Mouse (Mus musculus) liver, embryonic 16.5 days (tissue): ENCODE measurements at regions not wholly inside any gene's neighbourhood (a gene's known extent, or its start where the extent isn't known, plus 50 kb on each side); places are given as distances from the start of the nearest gene placed in this dataset.
A peak's percentile ranks its signal among the peaks of the same experiment; 100 is the strongest.

Experiments
- ATAC-seq: fragments of 200-750 bp; cut with Nextera tagmentation; 2 replicates; pipeline ENCODE4 v1.8.0; 2017; ENCODE audit warnings: low read depth, mild to moderate bottlenecking, moderate number of reproducible peaks, moderate library complexity
- H3K27ac ChIP-seq: fragments of 300-500 bp; sonication (generic); 2 replicates; pipeline ENCODE4 v1.5.1; 2014; ENCODE audit warnings: mild to moderate bottlenecking, low read length
- H3K27me3 ChIP-seq: fragments of 300-500 bp; sonication (generic); 2 replicates; pipeline ENCODE4 v1.6.1; 2014; ENCODE audit warnings: low read depth, low read length, mixed read lengths; ENCODE audit not compliant: control insufficient read depth, insufficient read depth
- H3K36me3 ChIP-seq: fragments of 300-500 bp; sonication (generic); 2 replicates; pipeline ENCODE4 v1.6.1; 2014; ENCODE audit warnings: mild to moderate bottlenecking; ENCODE audit not compliant: control insufficient read depth, insufficient read depth
- H3K4me1 ChIP-seq: fragments of 300-500 bp; sonication (generic); 2 replicates; pipeline ENCODE4 v1.6.1; 2014; ENCODE audit warnings: low read depth, low read length, mixed read lengths; ENCODE audit not compliant: control insufficient read depth
- H3K4me2 ChIP-seq: fragments of 300-500 bp; sonication (generic); 2 replicates; pipeline ENCODE4 v1.6.1; 2014; ENCODE audit warnings: low read depth, low read length, mixed read lengths
- H3K4me3 ChIP-seq: fragments of 300-500 bp; sonication (generic); 2 replicates; pipeline ENCODE4 v1.5.1; 2014; ENCODE audit warnings: low read depth, mild to moderate bottlenecking, low read length
- H3K9ac ChIP-seq: fragments of 300-500 bp; sonication (generic); 2 replicates; pipeline ENCODE4 v1.6.1; 2014; ENCODE audit warnings: low read depth, low read length
- H3K9me3 ChIP-seq: fragments of 300-500 bp; sonication (generic); replicated peaks from 2 replicates; pipeline ENCODE4 v1.6.1; 2016; ENCODE audit warnings: low read length; ENCODE audit not compliant: control insufficient read depth
- WGBS: fragments of 180-500 bp; shearing (Covaris S2); extraction: QIAGEN DNeasy Blood & Tissue Kit; methylation state at CpG from one replicate; pipeline ENCODE4 v1.1.7; 2014; ENCODE audit not compliant: insufficient replicate concordance; 5-methylcytosine and 5-hydroxymethylcytosine counted together

DNA sequence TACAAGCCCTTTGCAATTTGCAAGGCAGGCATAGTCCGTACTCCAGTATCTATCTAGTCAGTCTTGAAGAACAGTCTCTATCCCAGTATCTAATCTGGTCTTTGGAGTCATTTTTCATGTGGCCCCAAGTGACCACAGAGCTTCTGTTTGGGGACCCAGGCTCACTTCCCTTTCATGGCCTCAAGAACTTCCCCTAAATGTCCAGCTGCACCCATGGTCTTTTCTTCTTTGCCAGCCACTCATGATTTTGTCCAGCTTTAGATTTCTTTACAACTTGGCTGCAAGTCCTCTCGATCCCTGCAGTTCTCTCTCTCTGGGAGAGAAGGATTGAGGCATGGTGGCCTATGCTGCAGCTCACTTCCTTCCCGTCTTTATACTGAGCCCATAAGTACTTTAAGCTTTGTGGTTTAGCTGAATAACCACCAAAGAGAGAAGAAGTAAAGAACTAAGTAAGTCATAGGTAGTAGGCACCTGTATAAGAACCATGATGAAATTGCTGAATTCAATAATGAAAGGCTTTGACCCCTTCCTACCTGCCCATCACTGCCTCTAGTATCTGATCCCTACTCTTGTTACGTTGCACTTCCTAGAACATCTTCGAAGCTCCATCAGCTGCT is 62.1 kb upstream of the Cited2 start:
- no peak for ATAC-seq
- 43% methylated on average over 5 of the region's 5 CpGs for WGBS

DNA sequence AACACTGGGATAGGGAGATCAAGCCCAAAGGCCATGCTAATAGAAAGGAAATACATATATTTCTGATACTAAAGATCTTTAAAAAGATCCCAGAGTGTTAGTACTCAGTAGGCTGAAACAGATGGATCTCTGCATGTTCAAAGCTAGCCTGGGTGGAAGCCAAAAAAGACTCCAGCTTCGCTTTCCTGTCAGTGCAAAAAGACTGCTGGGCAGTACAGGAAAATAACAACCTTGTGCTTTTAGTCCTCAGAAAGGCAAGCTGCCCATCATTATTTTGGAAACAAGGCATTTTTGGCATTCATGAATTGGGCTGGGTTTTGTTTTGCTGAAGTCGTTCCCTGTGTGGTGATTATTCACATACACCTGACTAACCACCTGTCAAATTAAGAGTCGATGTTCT is 56.9 kb upstream of the Cited2 start:
- Histone ChIP-seq H3K9me3 (no peaks in the 10 kb centered on the region), H3K4me3 (no peak overlapping the region), H3K9ac (no peak overlapping the region), H3K27me3 (no peaks in the 10 kb centered on the region), H3K4me1 (no peaks in the 10 kb centered on the region), H3K4me2 (no peak overlapping the region), H3K27ac (no peak overlapping the region), H3K36me3 (no peaks in the 10 kb centered on the region)
- 71% methylated on average over 3 of the region's 3 CpGs for WGBS
- no peak for ATAC-seq

More for the DNA sequence above, 62.1 kb upstream of the Cited2 start:
- no peaks in the 10 kb centered on the region for H3K36me3 ChIP-seq
- no peaks in the 10 kb centered on the region for H3K9me3 ChIP-seq
- no peak overlapping the region for H3K4me3 ChIP-seq
- no peaks in the 10 kb centered on the region; the same call in none of the 2 replicates for H3K4me1 ChIP-seq
- no peak overlapping the region for H3K9ac ChIP-seq
- no peak overlapping the region for H3K27ac ChIP-seq
- H3K27me3 ChIP-seq, result no peaks in the 10 kb centered on the region
- H3K4me2 ChIP-seq, result no peak overlapping the region

DNA sequence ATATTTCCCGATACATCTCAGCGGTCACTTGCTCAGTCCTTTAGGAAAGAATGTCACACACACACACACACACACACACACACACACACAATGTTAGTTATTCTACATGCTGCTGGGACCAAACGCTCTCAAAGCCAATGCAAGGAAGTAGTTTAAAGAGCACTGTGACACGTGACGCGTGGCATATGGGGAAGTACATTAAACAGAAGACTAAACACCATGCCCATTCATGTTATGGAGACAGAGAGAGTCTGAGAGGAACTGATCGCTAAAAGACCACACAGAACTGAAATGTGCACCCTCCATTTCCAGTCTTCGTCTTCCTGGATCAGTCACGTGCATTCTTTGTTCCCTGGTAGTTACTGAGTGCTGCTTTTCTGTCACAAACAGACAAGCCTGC is 53.6 kb upstream of the Cited2 start:
- no peak overlapping the region for H3K9ac ChIP-seq
- no peak overlapping the region for H3K27ac ChIP-seq
- H3K27me3 ChIP-seq, result no peaks in the 10 kb centered on the region
- no peaks in the 10 kb centered on the region for H3K36me3 ChIP-seq
- ATAC-seq, result 0 out of 2 replicates have a peak, but pooled peaks have one; percentile 11
- H3K4me2 ChIP-seq, result no peak overlapping the region
- no peaks in the 10 kb centered on the region for H3K9me3 ChIP-seq
- H3K4me1 ChIP-seq, result peaks cover 3% of the 10 kb centered on the region
- WGBS, result 52% methylated on average over 9 of the region's 9 CpGs
- H3K4me3 ChIP-seq, result no peak overlapping the region
